Mouse (Mus musculus): ENCODE results near the gene Prdm12. TPM values are rescaled to one million over a fixed set of nuclear protein-coding genes. Genes with fewer than 3 reads are reported as not detected.

The Prdm12 gene
- polyA plus RNA-seq, 1 experiment from 2014 or later = 7.2 TPM

- no peak for DNase-seq (ENCODE audit: low spot score)
- H3K27ac ChIP-seq (replicated peaks) = no peak overlapping the region
- H3K4me3 ChIP-seq = peak overlapping the region; percentile 94
- 49% methylated on average over 3 of the region's 3 CpGs for WGBS
- no peaks in the 10 kb centered on the region for H3K27me3 ChIP-seq (replicated peaks; ENCODE audit: low read depth, poor library complexity, severe bottlenecking)
- H3K36me3 ChIP-seq (replicated peaks) = peaks cover 22% of the 10 kb centered on the region
- peaks cover 37% of the 10 kb centered on the region for H3K4me1 ChIP-seq
- H3K9me3 ChIP-seq = no peaks in the 10 kb centered on the region; the same call in 1 of the 2 replicates
Observed at GRCm38 (mm10) chr2:31690063-31690462, 50.2 kb downstream of the Prdm12 start.

DNA sequence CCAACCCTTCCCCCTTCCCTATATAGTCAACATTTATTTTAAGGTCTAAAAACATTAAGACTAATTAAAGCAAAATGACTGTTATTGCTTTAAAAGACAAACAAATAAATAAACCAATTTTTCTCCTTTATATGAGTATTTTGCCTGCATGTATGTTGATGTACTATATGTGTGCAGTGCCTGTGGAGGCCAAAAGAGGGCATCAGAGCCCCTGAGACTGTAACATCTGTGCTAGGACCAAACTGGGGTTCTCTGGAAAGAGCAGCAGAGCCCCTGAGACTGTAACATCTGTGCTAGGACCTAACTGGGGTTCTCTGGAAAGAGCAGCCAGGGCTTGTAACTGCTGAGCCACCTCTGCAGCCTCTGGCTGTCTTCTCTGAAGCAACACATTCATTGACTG lies 58.4 kb downstream of the Prdm12 start:
- Histone ChIP-seq H3K36me3 (replicated peaks) (peaks cover 69% of the 10 kb centered on the region), H3K4me3 (no peak overlapping the region), H3K27me3 (replicated peaks; ENCODE audit: low read depth, poor library complexity, severe bottlenecking) (no peaks in the 10 kb centered on the region), H3K9me3 (no peaks in the 10 kb centered on the region), H3K4me1 (no peaks in the 10 kb centered on the region), H3K27ac (replicated peaks) (no peak overlapping the region)
- no peak for DNase-seq (ENCODE audit: low spot score)

DNA sequence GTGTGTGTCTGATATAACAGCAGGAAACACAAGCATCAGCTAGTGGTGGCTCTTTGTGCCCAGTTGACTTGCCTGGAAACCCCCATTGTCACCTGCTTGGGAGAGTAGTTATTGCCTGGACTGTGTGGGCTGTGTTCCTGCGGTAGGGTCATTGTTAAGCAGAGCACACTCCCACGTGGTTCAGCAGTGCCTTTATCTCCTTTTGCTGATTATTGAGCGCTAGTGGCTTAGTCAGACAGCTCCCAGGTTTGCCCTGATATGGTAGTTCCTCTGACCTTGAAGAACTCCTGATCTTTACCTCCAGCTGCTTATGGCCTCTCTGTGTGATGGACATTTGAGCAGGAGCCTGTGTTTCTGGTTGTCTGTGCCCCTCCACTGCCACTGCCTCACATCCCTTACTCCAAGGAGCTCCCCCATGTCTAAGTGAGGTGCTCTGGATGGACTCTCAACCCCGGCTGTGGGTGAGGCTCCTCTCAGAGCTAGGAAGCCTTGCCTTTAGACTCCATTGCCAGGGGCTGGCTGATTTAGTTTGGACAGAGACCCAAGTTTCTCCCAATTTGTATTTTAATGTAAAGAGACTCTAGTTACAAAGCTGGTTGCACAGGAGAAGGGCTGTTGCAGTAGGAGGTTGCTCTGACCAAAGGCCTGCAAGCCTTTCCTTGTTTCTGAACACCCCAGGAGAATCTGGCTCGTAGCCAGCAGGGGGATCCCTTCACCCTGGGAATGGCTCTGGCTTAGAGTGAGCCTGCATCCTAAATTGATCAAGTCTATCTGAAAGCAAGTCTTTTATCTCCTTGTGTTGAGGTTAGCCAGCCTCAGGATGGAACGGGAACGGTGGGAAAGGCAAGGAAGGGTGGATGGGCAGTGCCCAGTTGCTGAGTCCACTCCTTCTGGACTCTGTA lies 61.0 kb downstream of the Prdm12 start:
- Histone ChIP-seq H3K36me3 (replicated peaks) (peaks cover 64% of the 10 kb centered on the region), H3K4me3 (no peak overlapping the region), H3K4me1 (no peaks in the 10 kb centered on the region), H3K9me3 (no peaks in the 10 kb centered on the region), H3K27ac (replicated peaks) (no peak overlapping the region), H3K27me3 (replicated peaks; ENCODE audit: low read depth, poor library complexity, severe bottlenecking) (no peaks in the 10 kb centered on the region)
- WGBS = 60% methylated on average over 7 of the region's 7 CpGs
- DNase-seq (ENCODE audit: low spot score) = peak; percentile 59

DNA sequence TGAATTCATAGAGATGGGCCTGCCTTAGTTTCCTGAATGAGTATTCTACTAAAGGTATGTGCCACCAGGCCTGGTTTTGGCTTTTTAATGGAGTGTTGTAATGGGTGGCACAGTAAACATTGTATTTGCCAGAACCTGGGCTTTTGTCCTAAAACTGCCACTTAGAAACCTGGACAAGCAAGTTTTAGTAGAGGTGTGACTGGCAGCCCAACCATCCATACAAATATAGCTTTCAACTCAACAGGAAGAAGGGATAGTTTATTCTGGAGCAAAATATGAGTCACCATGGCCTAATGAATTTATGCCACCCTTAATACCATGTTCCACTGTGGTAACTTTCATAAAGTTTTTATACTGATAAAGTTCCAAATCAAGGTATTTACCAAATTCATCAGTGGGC lies 63.4 kb downstream of the Prdm12 start:
- Histone ChIP-seq H3K9me3 (no peaks in the 10 kb centered on the region), H3K27me3 (replicated peaks; ENCODE audit: low read depth, poor library complexity, severe bottlenecking) (no peaks in the 10 kb centered on the region), H3K27ac (replicated peaks) (no peak overlapping the region), H3K4me1 (no peaks in the 10 kb centered on the region), H3K4me3 (no peak overlapping the region), H3K36me3 (replicated peaks) (peaks cover 57% of the 10 kb centered on the region)
- no peak for DNase-seq (ENCODE audit: low spot score)

Small RNA genes lying within 50 kb of the gene (microRNA-seq; reads per million reads assigned to microRNA genes)
- gene Mir6998 = 1.2 reads per million

Other genes with a start within 250 kb of the Prdm12 start
- gene Ass1, start 169.8 kb upstream of the Prdm12 start, polyA plus RNA-seq (2016; fragmentation: Nextera tagmentation; extraction: Ambion mirVana) = 13.0 and 16.1 TPM in 2 replicates
- gene Fubp3, start 67.4 kb upstream of the Prdm12 start, polyA plus RNA-seq (2016; fragmentation: Nextera tagmentation; extraction: Ambion mirVana) = 94.6 and 99.1 TPM in 2 replicates
- 107 and 112 TPM in 2 replicates for gene Exosc2, start 30.7 kb downstream of the Prdm12 start, polyA plus RNA-seq (2016; fragmentation: Nextera tagmentation; extraction: Ambion mirVana)
- gene Abl1, start 48.3 kb downstream of the Prdm12 start, polyA plus RNA-seq (2016; fragmentation: Nextera tagmentation; extraction: Ambion mirVana) = 62.8 and 64.8 TPM in 2 replicates
- gene Qrfp, start 170.5 kb downstream of the Prdm12 start, polyA plus RNA-seq (2016; fragmentation: Nextera tagmentation; extraction: Ambion mirVana) = 0.19 and 0.20 TPM in 2 replicates
- 0.17 and 0.35 TPM in 2 replicates for gene Fibcd1, start 206.0 kb downstream of the Prdm12 start, polyA plus RNA-seq (2016; fragmentation: Nextera tagmentation; extraction: Ambion mirVana)
- gene Lamc3, start 247.3 kb downstream of the Prdm12 start, polyA plus RNA-seq (2016; fragmentation: Nextera tagmentation; extraction: Ambion mirVana) = 2.3 TPM in 2 replicates

All from embryonic facial prominence, embryonic 10.5 days (tissue).